Mouse (Mus musculus) neural tube, embryonic 15.5 days (tissue): Measurements from ENCODE around the gene 4930513O06Rik. TPM values are rescaled to one million over a fixed set of nuclear protein-coding genes. Genes with fewer than 3 reads are reported as not detected.

Source experiments
- polyA plus RNA-seq: library from polyadenylated mRNA; unstranded; fragments of >200 nt; fragmentation: Nextera tagmentation; extraction: Ambion mirVana; gene quantifications from 2 replicates; pipeline ENCODE4 v1.2.1, GENCODE M21; 2015

Gene 4930513O06Rik
- polyA plus RNA-seq, 1 experiment from 2014 or later: not detected

Other genes starting within 250 kb of the 4930513O06Rik start
- gene Nrk, start 171.8 kb upstream of the 4930513O06Rik start, polyA plus RNA-seq: 3.9 and 5.4 TPM in 2 replicates
- gene Serpina7, start 1.0 kb upstream of the 4930513O06Rik start, polyA plus RNA-seq: not detected in 2 replicates
- not detected in 2 replicates for gene 4933428M09Rik, start 93.0 kb downstream of the 4930513O06Rik start, polyA plus RNA-seq
- gene Mum1l1, start 123.8 kb downstream of the 4930513O06Rik start, polyA plus RNA-seq: 12.5 and 13.6 TPM in 2 replicates
- not detected in 2 replicates for gene Trap1a, start 247.4 kb downstream of the 4930513O06Rik start, polyA plus RNA-seq